Mouse (Mus musculus): ENCODE measurements around the gene Arl6ip4. TPM values are rescaled to one million over a fixed set of nuclear protein-coding genes. Genes with fewer than 3 reads are reported as not detected.

The Arl6ip4 gene
- polyA plus RNA-seq, 1 experiment from 2014 or later: 81.1 TPM

GRCm38 (mm10) chr5:124102326-124102725 lies 13.6 kb upstream of the Arl6ip4 start:
- ATAC-seq: no peak
- no peaks in the 10 kb centered on the region for H3K9me3 ChIP-seq (ENCODE audit: control insufficient read depth, low read length)
- no peak overlapping the region for H3K27ac ChIP-seq (ENCODE audit: low read depth, low read length)
- H3K4me2 ChIP-seq (ENCODE audit: low read length): no peak overlapping the region
- H3K36me3 ChIP-seq (ENCODE audit: control insufficient read depth, insufficient read depth, low read length): no peaks in the 10 kb centered on the region
- H3K4me1 ChIP-seq (ENCODE audit: control insufficient read depth, insufficient read depth, low read depth, low read length): no peaks in the 10 kb centered on the region
- H3K4me3 ChIP-seq (ENCODE audit: low read length): no peak overlapping the region
- H3K27me3 ChIP-seq (replicated peaks; ENCODE audit: control insufficient read depth, insufficient read depth, low read length): no peaks in the 10 kb centered on the region
- 84% methylated on average over 6 of the region's 6 CpGs for WGBS
- H3K9ac ChIP-seq (ENCODE audit: low read depth, low read length): no peak overlapping the region

GRCm38 (mm10) chr5:124103020-124103419 lies 12.9 kb upstream of the Arl6ip4 start:
- Histone ChIP-seq H3K36me3 (ENCODE audit: control insufficient read depth, insufficient read depth, low read length) (no peaks in the 10 kb centered on the region), H3K4me3 (ENCODE audit: low read length) (no peak overlapping the region), H3K27ac (ENCODE audit: low read depth, low read length) (no peak overlapping the region), H3K27me3 (replicated peaks; ENCODE audit: control insufficient read depth, insufficient read depth, low read length) (no peaks in the 10 kb centered on the region), H3K4me2 (ENCODE audit: low read length) (no peak overlapping the region), H3K4me1 (ENCODE audit: control insufficient read depth, insufficient read depth, low read depth, low read length) (no peaks in the 10 kb centered on the region), H3K9me3 (ENCODE audit: control insufficient read depth, low read length) (no peaks in the 10 kb centered on the region), H3K9ac (ENCODE audit: low read depth, low read length) (no peak overlapping the region)
- ATAC-seq: no peak
- 86% methylated on average over 3 of the region's 3 CpGs for WGBS

GRCm38 (mm10) chr5:124103552-124103951 lies 12.3 kb upstream of the Arl6ip4 start:
- Histone ChIP-seq H3K9me3 (ENCODE audit: control insufficient read depth, low read length) (no peaks in the 10 kb centered on the region), H3K9ac (ENCODE audit: low read depth, low read length) (no peak overlapping the region), H3K27ac (ENCODE audit: low read depth, low read length) (no peak overlapping the region), H3K4me1 (ENCODE audit: control insufficient read depth, insufficient read depth, low read depth, low read length) (no peaks in the 10 kb centered on the region), H3K4me2 (ENCODE audit: low read length) (no peak overlapping the region), H3K4me3 (ENCODE audit: low read length) (no peak overlapping the region), H3K27me3 (replicated peaks; ENCODE audit: control insufficient read depth, insufficient read depth, low read length) (no peaks in the 10 kb centered on the region), H3K36me3 (ENCODE audit: control insufficient read depth, insufficient read depth, low read length) (no peaks in the 10 kb centered on the region)
- WGBS: 95% methylated on average over 9 of the region's 9 CpGs
- ATAC-seq: no peak

GRCm38 (mm10) chr5:124111077-124111741 lies 4.7 kb upstream of the Arl6ip4 start:
- Histone ChIP-seq H3K27me3 (replicated peaks; ENCODE audit: control insufficient read depth, insufficient read depth, low read length) (no peaks in the 10 kb centered on the region), H3K27ac (ENCODE audit: low read depth, low read length) (no peak overlapping the region; the same call in 1 of the 2 replicates), H3K4me1 (ENCODE audit: control insufficient read depth, insufficient read depth, low read depth, low read length) (peaks cover 19% of the 10 kb centered on the region), H3K4me2 (ENCODE audit: low read length) (peak overlapping the region; percentile 60), H3K9me3 (ENCODE audit: control insufficient read depth, low read length) (no peaks in the 10 kb centered on the region), H3K4me3 (ENCODE audit: low read length) (peak overlapping the region; percentile 61), H3K36me3 (ENCODE audit: control insufficient read depth, insufficient read depth, low read length) (no peaks in the 10 kb centered on the region), H3K9ac (ENCODE audit: low read depth, low read length) (peak overlapping the region; percentile 66)
- WGBS: 23% methylated on average over 17 of the region's 17 CpGs
- ATAC-seq: no peak; the same call in 1 of the 2 replicates

GRCm38 (mm10) chr5:124111742-124112497 lies 4.0 kb upstream of the Arl6ip4 start, which contains the start of gene Ogfod2:
Gene Ogfod2 (plus strand): TSS chr5:124112297.
- Histone ChIP-seq H3K4me3 (ENCODE audit: low read length) (peak within 1 kb of the TSS; percentile 61), H3K27me3 (replicated peaks; ENCODE audit: control insufficient read depth, insufficient read depth, low read length) (no peaks in the 10 kb centered on the region), H3K36me3 (ENCODE audit: control insufficient read depth, insufficient read depth, low read length) (no peaks in the 10 kb centered on the region), H3K27ac (ENCODE audit: low read depth, low read length) (peak within 1 kb of the TSS; percentile 95), H3K4me1 (ENCODE audit: control insufficient read depth, insufficient read depth, low read depth, low read length) (peaks cover 24% of the 10 kb centered on the region), H3K4me2 (ENCODE audit: low read length) (peak within 1 kb of the TSS; percentile 60), H3K9me3 (ENCODE audit: control insufficient read depth, low read length) (no peaks in the 10 kb centered on the region), H3K9ac (ENCODE audit: low read depth, low read length) (peak within 1 kb of the TSS; percentile 88)
- WGBS: under 1% methylated on average over 66 of the region's 66 CpGs
- peak; percentile 97 for ATAC-seq

- Histone ChIP-seq H3K27ac (ENCODE audit: low read depth, low read length) (peak overlapping the region; percentile 95), H3K9ac (ENCODE audit: low read depth, low read length) (peak overlapping the region; percentile 88), H3K4me3 (ENCODE audit: low read length) (peak overlapping the region; percentile 61), H3K4me1 (ENCODE audit: control insufficient read depth, insufficient read depth, low read depth, low read length) (peaks cover 30% of the 10 kb centered on the region), H3K36me3 (ENCODE audit: control insufficient read depth, insufficient read depth, low read length) (no peaks in the 10 kb centered on the region), H3K9me3 (ENCODE audit: control insufficient read depth, low read length) (no peaks in the 10 kb centered on the region), H3K27me3 (replicated peaks; ENCODE audit: control insufficient read depth, insufficient read depth, low read length) (no peaks in the 10 kb centered on the region), H3K4me2 (ENCODE audit: low read length) (peak overlapping the region; percentile 60)
- WGBS: under 1% methylated on average over 18 of the region's 18 CpGs
- ATAC-seq: no peak
Measured at GRCm38 (mm10) chr5:124112531-124112930, 3.4 kb upstream of the Arl6ip4 start.

- Histone ChIP-seq H3K27me3 (replicated peaks; ENCODE audit: control insufficient read depth, insufficient read depth, low read length) (no peaks in the 10 kb centered on the region), H3K9ac (ENCODE audit: low read depth, low read length) (peak overlapping the region; percentile 88), H3K4me2 (ENCODE audit: low read length) (peak overlapping the region; percentile 60), H3K4me1 (ENCODE audit: control insufficient read depth, insufficient read depth, low read depth, low read length) (peaks cover 30% of the 10 kb centered on the region), H3K27ac (ENCODE audit: low read depth, low read length) (0 out of 2 replicates have a peak overlapping the region, but pooled peaks have one; percentile 95), H3K9me3 (ENCODE audit: control insufficient read depth, low read length) (no peaks in the 10 kb centered on the region), H3K4me3 (ENCODE audit: low read length) (peak overlapping the region; percentile 61), H3K36me3 (ENCODE audit: control insufficient read depth, insufficient read depth, low read length) (no peaks in the 10 kb centered on the region; the same call in 1 of the 2 replicates)
- ATAC-seq: no peak
- 15% methylated on average over 14 of the region's 14 CpGs for WGBS
Measured at GRCm38 (mm10) chr5:124113030-124113429, 2.9 kb upstream of the Arl6ip4 start.

- H3K4me1 ChIP-seq (ENCODE audit: control insufficient read depth, insufficient read depth, low read depth, low read length): peaks cover 30% of the 10 kb centered on the region
- peaks cover 4% of the 10 kb centered on the region for H3K36me3 ChIP-seq (ENCODE audit: control insufficient read depth, insufficient read depth, low read length)
- H3K4me2 ChIP-seq (ENCODE audit: low read length): no peak overlapping the region
- H3K9ac ChIP-seq (ENCODE audit: low read depth, low read length): no peak overlapping the region
- ATAC-seq: no peak
- 93% methylated on average over 24 of the region's 24 CpGs for WGBS
- no peaks in the 10 kb centered on the region for H3K27me3 ChIP-seq (replicated peaks; ENCODE audit: control insufficient read depth, insufficient read depth, low read length)
- no peaks in the 10 kb centered on the region for H3K9me3 ChIP-seq (ENCODE audit: control insufficient read depth, low read length)
- no peak overlapping the region for H3K4me3 ChIP-seq (ENCODE audit: low read length)
- H3K27ac ChIP-seq (ENCODE audit: low read depth, low read length): no peak overlapping the region
Measured at GRCm38 (mm10) chr5:124114276-124115025, 1.4 kb upstream of the Arl6ip4 start.

- Histone ChIP-seq H3K27ac (ENCODE audit: low read depth, low read length) (peak overlapping the region; percentile 78), H3K4me1 (ENCODE audit: control insufficient read depth, insufficient read depth, low read depth, low read length) (peaks cover 30% of the 10 kb centered on the region), H3K36me3 (ENCODE audit: control insufficient read depth, insufficient read depth, low read length) (peaks cover 7% of the 10 kb centered on the region), H3K9me3 (ENCODE audit: control insufficient read depth, low read length) (no peaks in the 10 kb centered on the region), H3K27me3 (replicated peaks; ENCODE audit: control insufficient read depth, insufficient read depth, low read length) (no peaks in the 10 kb centered on the region), H3K9ac (ENCODE audit: low read depth, low read length) (peak overlapping the region; percentile 82), H3K4me2 (ENCODE audit: low read length) (peak overlapping the region; percentile 95), H3K4me3 (ENCODE audit: low read length) (peak overlapping the region; percentile 63)
- 25% methylated on average over 7 of the region's 7 CpGs for WGBS
- ATAC-seq: no peak
Measured at GRCm38 (mm10) chr5:124115531-124115930, 358 bp upstream of the Arl6ip4 start.
